Mouse (Mus musculus) embryonic stem cell, embryonic (primary cell): ENCODE results near the gene Lrrc26.

Experiments
- CTCF ChIA-PET, 4 experiments: fragments of 300-600 bp in 2 of 4; fragments of 350-600 bp in 2 of 4; sonication (Branson Sonifier 250); formaldehyde crosslinking; loops; one replicate each; lab custom pipeline; 2022; ENCODE audit warnings: inconsistent platforms in 2 of 4; lab: Charles Lee
- POLR2A ChIA-PET, 4 experiments: fragments of 300-600 bp in 2 of 4; fragments of 350-600 bp in 2 of 4; sonication (Branson Sonifier 250); formaldehyde crosslinking; loops; one replicate each; lab custom pipeline; 2022; ENCODE audit warnings: antibody characterized with exemption in 4 of 4, inconsistent platforms in 1 of 4; lab: Charles Lee

The Lrrc26 gene

GRCm38 (mm10) chr2:25262291-25262767, 27.4 kb upstream of the Lrrc26 start, which contains the start of gene Tprn:
Gene Tprn (plus strand): TSS chr2:25262618.
- ChIA-PET CTCF (interaction anchor here in 3 of 4 experiments (0.6 to 1.9 kb wide), 24 partner anchors 9 to 812 kb away, joined by 3 to 10 read pairs (median 4); partner anchors contain the start of genes Abca2 (in 1 of the 3), Anapc2 (in 1 of the 3), Arrdc1 (in 1 of the 3) and Lrrc26 (in 1 of the 3)), POLR2A (interaction anchor here (0.6 to 75.9 kb wide), 57 partner anchors 8 to 884 kb away, joined by 3 to 2347 read pairs (median 4); partner anchors contain the start of genes Anapc2 (in 4 of the 4), Ssna1 (in 4 of the 4), Nrarp (in 3 of the 4) and Cysrt1 (in 2 of the 4))

- ChIA-PET POLR2A (interaction anchor here (0.7 to 75.9 kb wide), 52 partner anchors 9 to 885 kb away, joined by 3 to 2347 read pairs (median 4); partner anchors contain the start of genes Anapc2 (in 4 of the 4), Ssna1 (in 4 of the 4), Nrarp (in 3 of the 4) and Cysrt1 (in 2 of the 4)), CTCF (interaction anchor here in 3 of 4 experiments (0.7 to 1.9 kb wide), 18 partner anchors 9 to 328 kb away, joined by 3 to 10 read pairs (median 4); partner anchors contain the start of genes Abca2 (in 1 of the 3), Anapc2 (in 1 of the 3), Arrdc1 (in 1 of the 3) and Lrrc26 (in 1 of the 3))
Measured at GRCm38 (mm10) chr2:25262795-25263622, 26.7 kb upstream of the Lrrc26 start.

- POLR2A ChIA-PET: interaction anchor here in 3 of 4 experiments (1.2 to 75.9 kb wide), 13 partner anchors 8 to 294 kb away, joined by 3 to 2347 read pairs (median 7); partner anchors contain the start of genes Anapc2 (in 2 of the 3), Fam166a (in 2 of the 3), Nelfb (in 2 of the 3) and Rnf224 (in 2 of the 3)
- CTCF ChIA-PET: interaction anchor here in 2 of 4 experiments (1.1 to 1.9 kb wide), 3 partner anchors 8 to 83 kb away, joined by 3 to 10 read pairs (median 9); partner anchors contain the start of genes Anapc2 (in 1 of the 2), Nrarp (in 1 of the 2) and Ssna1 (in 1 of the 2)
Measured at GRCm38 (mm10) chr2:25263623-25264285, 26.0 kb upstream of the Lrrc26 start.

GRCm38 (mm10) chr2:25264286-25264660, 25.4 kb upstream of the Lrrc26 start:
- ChIA-PET POLR2A (interaction anchor here in 3 of 4 experiments (0.9 to 75.9 kb wide), 6 partner anchors 8 to 68 kb away, joined by 3 to 2347 read pairs (median 12); partner anchors contain the start of genes Fam166a (in 2 of the 3), Nelfb (in 2 of the 3), Rnf224 (in 2 of the 3) and Slc34a3 (in 2 of the 3)), CTCF (no interaction called here)

GRCm38 (mm10) chr2:25264851-25265250, 24.9 kb upstream of the Lrrc26 start:
- ChIA-PET CTCF (interaction anchor here in 2 of 4 experiments (0.6 to 1.0 kb wide), 4 partner anchors 14 to 68 kb away, joined by 3 to 12 read pairs (median 4); no protein-coding TSS in a partner anchor), POLR2A (interaction anchor here in 3 of 4 experiments (0.7 to 75.9 kb wide), 11 partner anchors 9 to 98 kb away, joined by 3 to 2347 read pairs (median 3); partner anchors contain the start of genes Cysrt1 (in 2 of the 3), Fam166a (in 2 of the 3), Nelfb (in 2 of the 3) and Rnf208 (in 2 of the 3))

- CTCF ChIA-PET: interaction anchor here (0.6 to 5.0 kb wide), 8 partner anchors 13 to 315 kb away, joined by 3 to 16 read pairs (median 4); partner anchors contain the start of gene Ajm1 (in 1 of the 4)
- POLR2A ChIA-PET: interaction anchor here (0.5 to 75.9 kb wide), 29 partner anchors 10 to 1403 kb away, joined by 3 to 2347 read pairs (median 4); partner anchors contain the start of genes Cysrt1 (in 2 of the 4), Fam166a (in 2 of the 4), Nelfb (in 2 of the 4) and Rnf208 (in 2 of the 4)
Measured at GRCm38 (mm10) chr2:25265897-25266656, 23.6 kb upstream of the Lrrc26 start.

GRCm38 (mm10) chr2:25266720-25267119, 23.0 kb upstream of the Lrrc26 start:
- CTCF ChIA-PET: interaction anchor here in 2 of 4 experiments (1.4 to 5.0 kb wide), 3 partner anchors 13 to 314 kb away, joined by 3 to 16 read pairs (median 4); partner anchors contain the start of gene Ajm1 (in 1 of the 2)
- POLR2A ChIA-PET: interaction anchor here (0.5 to 75.9 kb wide), 30 partner anchors 11 to 1404 kb away, joined by 3 to 2347 read pairs (median 4); partner anchors contain the start of genes Tor4a (in 3 of the 4), Tubb4b (in 3 of the 4), Fam166a (in 2 of the 4) and Nelfb (in 2 of the 4)

GRCm38 (mm10) chr2:25267241-25267640, 22.5 kb upstream of the Lrrc26 start:
- POLR2A ChIA-PET: interaction anchor here in 3 of 4 experiments (0.6 to 75.9 kb wide), 27 partner anchors 11 to 318 kb away, joined by 3 to 2347 read pairs (median 4); partner anchors contain the start of genes Tor4a (in 3 of the 3), Tubb4b (in 3 of the 3), Fam166a (in 2 of the 3) and Nelfb (in 2 of the 3)

GRCm38 (mm10) chr2:25267746-25268309, 21.9 kb upstream of the Lrrc26 start:
- ChIA-PET CTCF (interaction anchor here in 3 of 4 experiments (0.5 to 5.0 kb wide), 6 partner anchors 11 to 134 kb away, joined by 3 to 16 read pairs (median 3); no protein-coding TSS in a partner anchor), POLR2A (interaction anchor here in 3 of 4 experiments (0.6 to 75.9 kb wide), 24 partner anchors 11 to 292 kb away, joined by 3 to 2347 read pairs (median 4); partner anchors contain the start of genes Tubb4b (in 3 of the 3), Fam166a (in 2 of the 3), Nelfb (in 2 of the 3) and Rnf224 (in 2 of the 3))

More at GRCm38 (mm10) chr2:25267241-25267640, 22.5 kb upstream of the Lrrc26 start:
- CTCF ChIA-PET: interaction anchor here in 3 of 4 experiments (0.5 to 5.0 kb wide), 5 partner anchors 12 to 314 kb away, joined by 3 to 16 read pairs (median 3); partner anchors contain the start of gene Ajm1 (in 1 of the 3)

- ChIA-PET POLR2A (interaction anchor here (0.6 to 75.9 kb wide), 77 partner anchors 9 to 1174 kb away, joined by 3 to 2347 read pairs (median 4); partner anchors contain the start of genes Tprn (in 4 of the 4), Lrrc26 (in 3 of the 4), Man1b1 (in 3 of the 4) and Tubb4b (in 3 of the 4)), CTCF (interaction anchor here (0.6 to 2.5 kb wide), 32 partner anchors 9 to 806 kb away, joined by 3 to 11 read pairs (median 3); partner anchors contain the start of genes Nrarp (in 1 of the 4), Tprn (in 1 of the 4) and Traf2 (in 1 of the 4))
Measured at GRCm38 (mm10) chr2:25271827-25272511, 17.7 kb upstream of the Lrrc26 start, which contains the start of the genes Ssna1 and Anapc2. Gene Ssna1 (minus strand): TSS chr2:25272438. Gene Anapc2 (plus strand): TSS chr2:25272478.

- CTCF ChIA-PET: interaction anchor here (0.7 to 2.5 kb wide), 24 partner anchors 9 to 274 kb away, joined by 3 to 11 read pairs (median 3); partner anchors contain the start of genes Nrarp (in 1 of the 4) and Traf2 (in 1 of the 4)
- POLR2A ChIA-PET: interaction anchor here (0.6 to 75.9 kb wide), 63 partner anchors 9 to 353 kb away, joined by 3 to 2347 read pairs (median 4); partner anchors contain the start of genes Tprn (in 4 of the 4), Lrrc26 (in 3 of the 4), Man1b1 (in 3 of the 4) and Tubb4b (in 3 of the 4)
Measured at GRCm38 (mm10) chr2:25272515-25272914, 17.2 kb upstream of the Lrrc26 start.

- CTCF ChIA-PET: interaction anchor here in 3 of 4 experiments (0.5 to 2.5 kb wide), 13 partner anchors 8 to 129 kb away, joined by 3 to 11 read pairs (median 4); partner anchors contain the start of genes Nrarp (in 1 of the 3) and Tmem203 (in 1 of the 3)
Measured at GRCm38 (mm10) chr2:25273010-25273409, 16.7 kb upstream of the Lrrc26 start.

More at GRCm38 (mm10) chr2:25273010-25273409, 16.7 kb upstream of the Lrrc26 start:
- POLR2A ChIA-PET: interaction anchor here (0.6 to 75.9 kb wide), 38 partner anchors 9 to 353 kb away, joined by 3 to 2347 read pairs (median 4); partner anchors contain the start of genes Tprn (in 4 of the 4), Tubb4b (in 3 of the 4), Fam166a (in 2 of the 4) and Lrrc26 (in 2 of the 4)
